Mouse (Mus musculus) lung, postnatal 14 days (tissue): ENCODE results near the gene Rnf150.
"Not testable (repeated sequence)": the region's sequence is repeated elsewhere in the genome, so short reads cannot be mapped to it uniquely, and the experiment has no call there.

Source experiments
- DNase-seq: peaks from one replicate; pipeline ENCODE4 v3.0.0; 2021

Gene Rnf150

GRCm38 (mm10) chr8:83078701-83079533, 215.8 kb downstream of the Rnf150 start:
- peak; percentile 25 for DNase-seq

GRCm38 (mm10) chr8:83079534-83079844, 216.3 kb downstream of the Rnf150 start:
- DNase-seq = no peak

GRCm38 (mm10) chr8:83081266-83081665, 218.1 kb downstream of the Rnf150 start:
- DNase-seq = no peak

GRCm38 (mm10) chr8:83081806-83082205, 218.7 kb downstream of the Rnf150 start:
- DNase-seq = not testable (repeated sequence)

- no peak for DNase-seq
These were observed 219.1 kb downstream of the Rnf150 start for GRCm38 (mm10) chr8:83082251-83082650.

GRCm38 (mm10) chr8:83083452-83083851, 220.3 kb downstream of the Rnf150 start:
- no peak for DNase-seq

- no peak for DNase-seq
These were observed 222.4 kb downstream of the Rnf150 start for GRCm38 (mm10) chr8:83085581-83085980.

- DNase-seq = no peak
These were observed 223.5 kb downstream of the Rnf150 start for GRCm38 (mm10) chr8:83086625-83087024.

GRCm38 (mm10) chr8:83087604-83088003, 224.4 kb downstream of the Rnf150 start:
- DNase-seq = no peak

- DNase-seq = no peak
These were observed 225.0 kb downstream of the Rnf150 start for GRCm38 (mm10) chr8:83088156-83088555.

- peak; percentile 93 for DNase-seq
These were observed 226.3 kb downstream of the Rnf150 start for GRCm38 (mm10) chr8:83089336-83089986.

GRCm38 (mm10) chr8:83090446-83090845, 227.3 kb downstream of the Rnf150 start:
- DNase-seq = no peak

- DNase-seq = peak; percentile 36
These were observed 236.9 kb downstream of the Rnf150 start for GRCm38 (mm10) chr8:83100041-83100440.

GRCm38 (mm10) chr8:83102957-83103510, 239.9 kb downstream of the Rnf150 start:
- no peak for DNase-seq

GRCm38 (mm10) chr8:83103968-83104367, 240.8 kb downstream of the Rnf150 start:
- DNase-seq = no peak

GRCm38 (mm10) chr8:83109756-83110155, 246.6 kb downstream of the Rnf150 start:
- DNase-seq = no peak

GRCm38 (mm10) chr8:83110177-83110576, 247.0 kb downstream of the Rnf150 start:
- no peak for DNase-seq

- DNase-seq = no peak
These were observed 271.9 kb downstream of the Rnf150 start for GRCm38 (mm10) chr8:83135086-83135485.

- DNase-seq = no peak
These were observed 276.9 kb downstream of the Rnf150 start for GRCm38 (mm10) chr8:83140068-83140467.

- DNase-seq = peak; percentile 14
These were observed 277.6 kb downstream of the Rnf150 start for GRCm38 (mm10) chr8:83140701-83141111.
